Mouse (Mus musculus) brain, embryonic 14.5 days (tissue): Measurements from ENCODE around the gene Rab13.

ENCODE experiments used
- CTCF ChIP-seq: fragments of 200-500 bp; IDR thresholded peaks from 2 replicates; pipeline ENCODE4 v1.5.1; 2012; ENCODE audit warnings: inconsistent platforms, mild to moderate bottlenecking, moderate library complexity, borderline replicate concordance; ENCODE audit not compliant: insufficient read depth, insufficient read length; ENCODE audit errors: extremely low read depth
- POLR2A ChIP-seq: fragments of 200-500 bp; IDR thresholded peaks from 2 replicates; pipeline ENCODE4 v1.6.1; 2012; ENCODE audit warnings: mild to moderate bottlenecking, inconsistent platforms, borderline replicate concordance; ENCODE audit not compliant: poor library complexity, insufficient read depth, insufficient read length, severe bottlenecking; ENCODE audit errors: extremely low read depth

DNA sequence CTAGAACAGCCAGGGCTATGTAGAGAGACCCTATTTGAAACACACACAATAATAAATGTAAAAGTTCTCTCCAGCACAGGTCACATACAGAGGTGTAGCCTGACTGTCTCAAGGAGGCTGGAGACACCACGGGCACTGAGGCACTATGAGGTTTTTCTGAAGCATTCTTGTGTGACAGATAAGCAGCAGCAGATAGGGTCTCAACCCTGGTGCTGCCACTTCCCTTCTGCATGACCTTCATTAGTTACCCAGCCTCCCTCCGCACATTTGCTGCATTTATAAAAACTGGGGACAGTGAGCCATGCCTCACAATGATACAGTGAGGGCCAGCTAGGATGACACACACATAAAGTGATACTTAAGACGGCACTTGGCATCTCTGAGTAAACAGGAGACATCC lies 9.4 kb downstream of the Rab13 start:
- no peak for TF ChIP-seq CTCF
- no peak for TF ChIP-seq POLR2A
